Mouse (Mus musculus) forebrain, embryonic 11.5 days (tissue): ENCODE measurements at regions not wholly inside any gene's neighbourhood (a gene's known extent, or its start where the extent isn't known, plus 50 kb on each side); places are given as distances from the start of the nearest gene placed in this dataset.

Experiments used
- ATAC-seq: fragments of 200-750 bp; cut with Nextera tagmentation; replicated peaks from 2 replicates; pipeline ENCODE4 v1.8.0; 2017; ENCODE audit warnings: moderate TSS enrichment; ENCODE audit not compliant: low FRiP score
- DNase-seq: peaks from one replicate; pipeline ENCODE4 v3.0.0-alpha.2; 2017; ENCODE audit warnings: low spot score
- H3K27ac ChIP-seq: fragments of 300-500 bp; sonication (generic); 2 replicates; pipeline ENCODE4 v1.5.1; 2014; ENCODE audit warnings: low read depth, low read length
- H3K27me3 ChIP-seq: fragments of 300-500 bp; sonication (generic); 2 replicates; pipeline ENCODE4 v1.6.1; 2014; ENCODE audit warnings: mild to moderate bottlenecking, low read length, mixed read lengths; ENCODE audit not compliant: control insufficient read depth, insufficient read depth
- H3K36me3 ChIP-seq: fragments of 300-500 bp; sonication (generic); 2 replicates; pipeline ENCODE4 v1.6.1; 2014; ENCODE audit warnings: mild to moderate bottlenecking, low read length, moderate library complexity, mixed read lengths; ENCODE audit not compliant: control insufficient read depth, insufficient read depth
- H3K4me1 ChIP-seq: fragments of 300-500 bp; sonication (generic); replicated peaks from 2 replicates; pipeline ENCODE4 v1.6.1; 2014; ENCODE audit warnings: low read length, mixed read lengths; ENCODE audit not compliant: control insufficient read depth, insufficient read depth
- H3K4me2 ChIP-seq: fragments of 300-500 bp; sonication (generic); 2 replicates; pipeline ENCODE4 v1.6.1; 2014; ENCODE audit warnings: low read depth, mild to moderate bottlenecking, low read length, moderate library complexity, mixed read lengths; ENCODE audit not compliant: severe bottlenecking
- H3K4me3 ChIP-seq: fragments of 300-500 bp; sonication (generic); 2 replicates; pipeline ENCODE4 v1.5.1; 2014; ENCODE audit warnings: low read depth, low read length
- H3K9ac ChIP-seq: fragments of 300-500 bp; sonication (generic); 2 replicates; pipeline ENCODE4 v1.6.1; 2014; ENCODE audit warnings: low read length
- H3K9me3 ChIP-seq: fragments of 300-500 bp; sonication (generic); 2 replicates; pipeline ENCODE4 v1.6.1; 2016; ENCODE audit warnings: low read length, mixed read lengths; ENCODE audit not compliant: control insufficient read depth
- WGBS: fragments of 180-500 bp; shearing (Covaris S2); extraction: QIAGEN DNeasy Blood & Tissue Kit; methylation state at CpG from one replicate; pipeline ENCODE4 v1.1.7; 2014; 5-methylcytosine and 5-hydroxymethylcytosine counted together

GRCm38 (mm10) chr11:111155023-111155422, 89.1 kb downstream of the Kcnj2 start:
- DNase-seq (no peak), ATAC-seq (no peak)
- H3K4me3 ChIP-seq: no peak overlapping the region
- H3K36me3 ChIP-seq: no peaks in the 10 kb centered on the region
- no peak overlapping the region for H3K9ac ChIP-seq
- WGBS: 90% methylated on average over 7 of the region's 7 CpGs
- no peak overlapping the region for H3K4me2 ChIP-seq
- H3K27me3 ChIP-seq: no peaks in the 10 kb centered on the region
- no peaks in the 10 kb centered on the region for H3K4me1 ChIP-seq
- no peaks in the 10 kb centered on the region for H3K9me3 ChIP-seq
- no peak overlapping the region for H3K27ac ChIP-seq

- Histone ChIP-seq H3K27ac (no peak overlapping the region), H3K27me3 (no peaks in the 10 kb centered on the region), H3K9me3 (no peaks in the 10 kb centered on the region), H3K4me1 (no peaks in the 10 kb centered on the region), H3K9ac (no peak overlapping the region), H3K4me3 (no peak overlapping the region), H3K4me2 (no peak overlapping the region), H3K36me3 (no peaks in the 10 kb centered on the region)
- 95% methylated on average over 7 of the region's 7 CpGs for WGBS
- DNase-seq: no peak
- ATAC-seq: no peak
Measured at GRCm38 (mm10) chr11:111155747-111156146, 89.8 kb downstream of the Kcnj2 start.

GRCm38 (mm10) chr11:111159299-111159698, 93.3 kb downstream of the Kcnj2 start:
- no peak overlapping the region for H3K9ac ChIP-seq
- no peak overlapping the region for H3K4me2 ChIP-seq
- no peak for DNase-seq
- H3K36me3 ChIP-seq: no peaks in the 10 kb centered on the region
- 84% methylated on average over 2 of the region's 2 CpGs for WGBS
- no peak overlapping the region for H3K4me3 ChIP-seq
- H3K27me3 ChIP-seq: no peaks in the 10 kb centered on the region
- H3K9me3 ChIP-seq: no peaks in the 10 kb centered on the region
- no peak overlapping the region for H3K27ac ChIP-seq
- no peak for ATAC-seq
- H3K4me1 ChIP-seq: no peaks in the 10 kb centered on the region

DNA sequence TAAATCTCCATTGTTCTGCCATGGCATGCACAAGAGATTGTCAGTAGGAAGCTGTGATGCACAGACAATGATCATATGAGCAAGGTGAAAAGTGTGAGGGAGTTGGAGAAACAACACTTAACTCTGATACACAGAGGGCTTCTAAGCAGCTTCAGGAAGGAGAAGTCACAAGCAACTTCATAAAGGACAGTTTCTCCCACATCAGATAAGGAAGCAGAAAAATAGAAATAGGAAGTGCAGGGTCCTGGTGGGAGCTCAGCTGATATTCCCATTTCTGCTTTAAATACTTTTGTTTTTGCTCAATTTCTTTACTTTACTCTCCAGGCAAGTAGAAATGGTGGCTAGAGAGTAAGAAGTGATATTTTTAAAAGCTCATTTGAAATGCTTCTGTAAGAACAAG, 98.9 kb downstream of the Kcnj2 start:
- no peak for DNase-seq
- H3K9ac ChIP-seq: no peak overlapping the region
- no peaks in the 10 kb centered on the region for H3K27me3 ChIP-seq
- H3K4me1 ChIP-seq: no peaks in the 10 kb centered on the region
- ATAC-seq: no peak
- no peaks in the 10 kb centered on the region for H3K9me3 ChIP-seq
- no peak overlapping the region for H3K4me2 ChIP-seq
- H3K36me3 ChIP-seq: no peaks in the 10 kb centered on the region
- H3K27ac ChIP-seq: no peak overlapping the region
- H3K4me3 ChIP-seq: no peak overlapping the region

DNA sequence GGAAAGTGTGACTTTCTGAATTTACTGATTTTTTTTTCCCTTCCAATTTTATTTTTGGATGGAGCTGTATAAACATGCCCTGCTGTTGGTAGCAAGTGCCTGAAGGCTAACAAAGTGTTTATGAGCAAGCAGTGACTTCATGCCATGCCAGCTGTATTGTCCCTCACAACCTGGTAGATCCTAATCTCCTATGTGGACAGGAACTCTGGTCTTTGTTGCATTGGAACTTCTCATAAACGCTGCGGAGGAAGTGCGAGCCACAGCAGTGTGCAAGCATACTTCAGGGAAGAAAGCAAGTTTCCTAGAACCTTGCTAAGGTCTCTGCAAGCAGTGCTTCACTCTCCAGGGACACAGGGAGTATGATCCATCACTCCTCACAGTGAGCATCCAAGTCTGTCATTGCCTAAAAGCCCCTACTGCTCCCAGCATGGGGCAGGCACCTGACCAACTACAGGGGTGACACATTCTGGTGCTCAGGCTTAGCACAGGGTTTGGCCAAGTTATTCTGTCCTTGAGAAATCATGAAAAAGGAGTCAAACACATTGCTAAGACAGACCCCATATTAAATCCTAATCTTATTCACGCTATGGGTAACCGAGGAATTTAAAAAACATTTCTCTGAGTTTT, 104.3 kb downstream of the Kcnj2 start:
- DNase-seq (no peak), ATAC-seq (no peak)
- Histone ChIP-seq H3K36me3 (no peaks in the 10 kb centered on the region), H3K9me3 (no peaks in the 10 kb centered on the region), H3K4me3 (no peak overlapping the region), H3K4me2 (no peak overlapping the region), H3K4me1 (no peaks in the 10 kb centered on the region), H3K27me3 (no peaks in the 10 kb centered on the region), H3K27ac (no peak overlapping the region), H3K9ac (no peak overlapping the region)
- WGBS: 89% methylated on average over 5 of the region's 5 CpGs

GRCm38 (mm10) chr11:111173525-111173924, 107.6 kb downstream of the Kcnj2 start:
- Histone ChIP-seq H3K36me3 (no peaks in the 10 kb centered on the region), H3K4me3 (no peak overlapping the region), H3K4me1 (no peaks in the 10 kb centered on the region), H3K4me2 (no peak overlapping the region), H3K27me3 (no peaks in the 10 kb centered on the region), H3K9me3 (no peaks in the 10 kb centered on the region), H3K9ac (no peak overlapping the region), H3K27ac (no peak overlapping the region)
- ATAC-seq (no peak), DNase-seq (no peak)
- 91% methylated on average over 4 of the region's 4 CpGs for WGBS

- Histone ChIP-seq H3K27me3 (no peaks in the 10 kb centered on the region), H3K9ac (no peak overlapping the region), H3K4me2 (no peak overlapping the region), H3K4me3 (no peak overlapping the region), H3K9me3 (no peaks in the 10 kb centered on the region), H3K27ac (no peak overlapping the region), H3K4me1 (no peaks in the 10 kb centered on the region), H3K36me3 (no peaks in the 10 kb centered on the region)
- 85% methylated on average over 3 of the region's 3 CpGs for WGBS
- no peak for DNase-seq
- ATAC-seq: no peak
Measured at GRCm38 (mm10) chr11:111175566-111175965, 109.6 kb downstream of the Kcnj2 start.

GRCm38 (mm10) chr11:111177516-111177915, 111.6 kb downstream of the Kcnj2 start:
- no peak for ATAC-seq
- 80% methylated on average over 4 of the region's 4 CpGs for WGBS

GRCm38 (mm10) chr11:111197422-111197821, 131.5 kb downstream of the Kcnj2 start:
- Histone ChIP-seq H3K9ac (no peak overlapping the region), H3K36me3 (no peaks in the 10 kb centered on the region), H3K27ac (no peak overlapping the region), H3K9me3 (no peaks in the 10 kb centered on the region), H3K4me1 (no peaks in the 10 kb centered on the region), H3K4me2 (no peak overlapping the region), H3K27me3 (no peaks in the 10 kb centered on the region), H3K4me3 (no peak overlapping the region)
- ATAC-seq (no peak), DNase-seq (no peak)
- WGBS: 88% methylated on average over 4 of the region's 4 CpGs

More at GRCm38 (mm10) chr11:111177516-111177915, 111.6 kb downstream of the Kcnj2 start:
- Histone ChIP-seq H3K9me3 (no peaks in the 10 kb centered on the region), H3K4me3 (no peak overlapping the region), H3K4me2 (no peak overlapping the region), H3K27me3 (no peaks in the 10 kb centered on the region), H3K36me3 (no peaks in the 10 kb centered on the region), H3K27ac (no peak overlapping the region), H3K4me1 (no peaks in the 10 kb centered on the region), H3K9ac (no peak overlapping the region)
- no peak for DNase-seq
